Mouse (Mus musculus) brain, embryonic 14.5 days (tissue): ENCODE data around the gene Osbpl9.

ENCODE experiments used
- CTCF ChIP-seq: fragments of 200-500 bp; IDR thresholded peaks from 2 replicates; pipeline ENCODE4 v1.5.1; 2012; ENCODE audit warnings: inconsistent platforms, mild to moderate bottlenecking, moderate library complexity, borderline replicate concordance; ENCODE audit not compliant: insufficient read depth, insufficient read length; ENCODE audit errors: extremely low read depth
- POLR2A ChIP-seq: fragments of 200-500 bp; IDR thresholded peaks from 2 replicates; pipeline ENCODE4 v1.6.1; 2012; ENCODE audit warnings: mild to moderate bottlenecking, inconsistent platforms, borderline replicate concordance; ENCODE audit not compliant: poor library complexity, insufficient read depth, insufficient read length, severe bottlenecking; ENCODE audit errors: extremely low read depth

- no peak for TF ChIP-seq POLR2A
- TF ChIP-seq CTCF = no peak
Measured at GRCm38 (mm10) chr4:109065714-109066113, 136.4 kb downstream of the Osbpl9 start.
